Mouse (Mus musculus) stomach, embryonic 14.5 days (tissue): ENCODE measurements around the gene R3hcc1l. TPM values are rescaled to one million over a fixed set of nuclear protein-coding genes. Genes with fewer than 3 reads are reported as not detected.

Experiments
- ATAC-seq: fragments of 200-750 bp; cut with Nextera tagmentation; 2 replicates; pipeline ENCODE4 v1.8.0; 2017; ENCODE audit warnings: low read depth, moderate TSS enrichment; ENCODE audit not compliant: insufficient number of reproducible peaks, insufficient read depth, low FRiP score
- H3K27ac ChIP-seq: fragments of 300-500 bp; sonication (generic); 2 replicates; pipeline ENCODE4 v1.5.1; 2014; ENCODE audit warnings: mild to moderate bottlenecking, low read length, moderate library complexity, mixed read lengths
- H3K27me3 ChIP-seq: fragments of 300-500 bp; sonication (generic); 2 replicates; pipeline ENCODE4 v1.6.1; 2014; ENCODE audit warnings: low read length, control low read depth, mixed read lengths; ENCODE audit not compliant: control insufficient read depth, insufficient read depth
- H3K36me3 ChIP-seq: fragments of 300-500 bp; sonication (generic); 2 replicates; pipeline ENCODE4 v1.6.1; 2014; ENCODE audit warnings: mild to moderate bottlenecking, control low read depth, low read length, moderate library complexity, mixed read lengths; ENCODE audit not compliant: control insufficient read depth, insufficient read depth
- H3K4me1 ChIP-seq: fragments of 300-500 bp; sonication (generic); 2 replicates; pipeline ENCODE4 v1.6.1; 2014; ENCODE audit warnings: low read length, control low read depth, mixed read lengths; ENCODE audit not compliant: control insufficient read depth, insufficient read depth
- H3K4me2 ChIP-seq: fragments of 300-500 bp; sonication (generic); replicated peaks from 2 replicates; pipeline ENCODE4 v1.6.1; 2014; ENCODE audit warnings: low read depth, low read length, control low read depth
- H3K4me3 ChIP-seq: fragments of 300-500 bp; sonication (generic); 2 replicates; pipeline ENCODE4 v1.5.1; 2014; ENCODE audit warnings: low read depth, low read length, control low read depth
- H3K9ac ChIP-seq: fragments of 300-500 bp; sonication (generic); replicated peaks from 2 replicates; pipeline ENCODE4 v1.6.1; 2014; ENCODE audit warnings: low read depth, mild to moderate bottlenecking, control low read depth, low read length, moderate library complexity, mixed read lengths
- H3K9me3 ChIP-seq: fragments of 300-500 bp; sonication (generic); 2 replicates; pipeline ENCODE4 v1.6.1; 2016; ENCODE audit warnings: low read depth, low read length, control low read depth; ENCODE audit not compliant: control insufficient read depth
- WGBS: fragments of 180-500 bp; shearing (Covaris S2); extraction: QIAGEN DNeasy Blood & Tissue Kit; methylation state at CpG from one replicate; pipeline ENCODE4 v1.1.7; 2014; 5-methylcytosine and 5-hydroxymethylcytosine counted together
- polyA plus RNA-seq: library from polyadenylated mRNA; unstranded; fragments of >200 nt; fragmentation: Nextera tagmentation; extraction: Ambion mirVana; gene quantifications from 2 replicates; pipeline ENCODE4 v1.2.1, GENCODE M21; 2014

R3hcc1l gene
- polyA plus RNA-seq, 1 experiment from 2014 or later, result 28.0 TPM

DNA sequence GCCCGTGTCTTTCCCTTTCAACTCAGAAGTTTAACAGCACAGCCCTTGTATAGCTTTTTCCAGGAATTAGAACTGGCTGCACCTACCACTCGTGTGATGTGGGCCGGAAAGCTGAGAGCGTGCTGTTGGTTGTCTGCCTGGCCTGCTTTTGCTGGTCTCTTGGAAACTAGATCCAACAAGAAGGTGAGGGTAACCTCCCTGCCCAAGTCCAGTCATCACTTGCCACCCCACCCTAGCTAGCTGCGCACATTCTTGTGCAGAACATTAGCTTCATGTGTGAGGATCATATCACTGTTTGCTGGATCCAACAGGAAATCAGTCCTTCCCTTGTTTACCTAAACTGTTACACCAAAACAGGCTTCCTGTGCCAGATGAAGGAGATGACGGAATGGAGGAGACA, 74.9 kb downstream of the R3hcc1l start:
- ATAC-seq, result no peak
- Histone ChIP-seq H3K36me3 (peaks cover 13% of the 10 kb centered on the region; the same call in 1 of the 2 replicates), H3K27me3 (no peaks in the 10 kb centered on the region), H3K9ac (no peak overlapping the region), H3K4me1 (no peaks in the 10 kb centered on the region), H3K27ac (no peak overlapping the region), H3K4me3 (no peak overlapping the region), H3K4me2 (no peak overlapping the region), H3K9me3 (no peaks in the 10 kb centered on the region)
- 86% methylated on average over 6 of the region's 6 CpGs for WGBS

DNA sequence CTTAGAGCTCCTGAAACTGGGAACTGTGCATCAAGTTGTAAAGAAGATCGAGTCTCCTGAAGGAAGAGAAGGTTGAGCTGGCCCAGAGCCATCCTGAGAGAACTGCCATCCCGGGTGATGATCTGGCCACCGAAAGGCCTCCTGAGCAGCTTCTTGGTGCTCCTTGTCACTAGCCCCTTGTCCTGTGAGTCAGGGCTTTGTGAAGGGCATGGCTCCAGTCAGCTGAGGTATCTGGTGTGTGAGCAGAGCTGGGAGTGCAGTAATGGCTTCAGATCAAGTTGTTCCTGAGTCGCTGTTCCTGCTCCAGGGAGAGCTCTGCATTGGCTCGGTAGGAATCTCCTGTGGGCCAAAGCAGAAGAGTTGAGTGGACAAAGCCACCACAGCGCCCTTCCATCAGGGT, 76.5 kb downstream of the R3hcc1l start:
- Histone ChIP-seq H3K9me3 (no peaks in the 10 kb centered on the region), H3K4me1 (no peaks in the 10 kb centered on the region), H3K36me3 (peaks cover 13% of the 10 kb centered on the region; the same call in 1 of the 2 replicates), H3K4me2 (no peak overlapping the region), H3K27ac (no peak overlapping the region), H3K27me3 (no peaks in the 10 kb centered on the region), H3K9ac (no peak overlapping the region), H3K4me3 (no peak overlapping the region)
- ATAC-seq, result no peak
- WGBS, result 92% methylated on average over 6 of the region's 6 CpGs

DNA sequence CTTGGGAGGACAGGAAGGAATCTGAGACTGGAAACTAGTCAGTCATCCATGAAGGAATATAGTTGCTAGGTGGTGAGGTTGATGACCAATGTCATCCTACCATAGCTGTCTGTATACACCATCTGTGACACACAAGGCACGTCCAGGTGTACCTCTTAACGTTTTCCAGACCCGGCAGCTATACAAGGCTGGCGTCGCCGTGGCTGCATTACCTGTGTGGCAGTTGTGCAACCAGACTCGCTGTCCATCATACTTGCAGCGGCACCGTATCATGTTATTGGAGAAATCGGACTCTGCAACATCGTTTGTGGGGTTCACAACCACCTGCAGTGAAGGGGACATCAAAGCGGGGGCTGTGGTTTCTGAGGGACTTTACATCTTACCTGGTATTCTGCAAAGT, 78.7 kb downstream of the R3hcc1l start:
- Histone ChIP-seq H3K36me3 (peaks cover 3% of the 10 kb centered on the region; the same call in 1 of the 2 replicates), H3K9me3 (no peaks in the 10 kb centered on the region), H3K4me3 (no peak overlapping the region), H3K27me3 (no peaks in the 10 kb centered on the region), H3K27ac (no peak overlapping the region), H3K9ac (no peak overlapping the region), H3K4me1 (no peaks in the 10 kb centered on the region), H3K4me2 (no peak overlapping the region)
- WGBS, result 95% methylated on average over 12 of the region's 12 CpGs
- ATAC-seq, result no peak

DNA sequence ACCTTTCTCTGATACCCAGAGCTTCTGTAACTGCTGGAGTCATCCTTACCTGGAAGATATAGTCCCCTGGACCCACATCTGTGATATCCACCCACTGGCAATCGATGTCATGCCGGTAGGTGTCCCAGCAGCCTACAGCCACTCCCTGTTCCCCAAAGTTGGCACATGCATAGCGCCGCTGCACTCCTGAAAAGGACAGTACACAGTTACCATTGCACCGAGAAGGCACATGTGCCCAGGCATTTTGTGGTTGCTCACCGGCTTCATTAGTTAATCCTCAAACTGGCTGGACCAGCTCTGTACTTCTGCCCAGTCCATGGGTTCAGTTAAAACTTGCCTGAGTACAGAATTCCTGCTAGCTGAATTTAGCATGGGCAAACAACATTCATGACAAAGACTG, 79.3 kb downstream of the R3hcc1l start:
- Histone ChIP-seq H3K4me2 (no peak overlapping the region), H3K4me3 (no peak overlapping the region), H3K36me3 (peaks cover 3% of the 10 kb centered on the region; the same call in 1 of the 2 replicates), H3K27ac (0 out of 2 replicates have a peak overlapping the region, but pooled peaks have one; percentile 2), H3K9me3 (no peaks in the 10 kb centered on the region), H3K9ac (no peak overlapping the region), H3K27me3 (no peaks in the 10 kb centered on the region), H3K4me1 (no peaks in the 10 kb centered on the region)
- no peak for ATAC-seq
- 92% methylated on average over 6 of the region's 6 CpGs for WGBS

- Histone ChIP-seq H3K4me3 (no peak overlapping the region), H3K27me3 (no peaks in the 10 kb centered on the region), H3K27ac (no peak overlapping the region)
Measured at GRCm38 (mm10) chr19:42599891-42600290, 81.3 kb downstream of the R3hcc1l start.

DNA sequence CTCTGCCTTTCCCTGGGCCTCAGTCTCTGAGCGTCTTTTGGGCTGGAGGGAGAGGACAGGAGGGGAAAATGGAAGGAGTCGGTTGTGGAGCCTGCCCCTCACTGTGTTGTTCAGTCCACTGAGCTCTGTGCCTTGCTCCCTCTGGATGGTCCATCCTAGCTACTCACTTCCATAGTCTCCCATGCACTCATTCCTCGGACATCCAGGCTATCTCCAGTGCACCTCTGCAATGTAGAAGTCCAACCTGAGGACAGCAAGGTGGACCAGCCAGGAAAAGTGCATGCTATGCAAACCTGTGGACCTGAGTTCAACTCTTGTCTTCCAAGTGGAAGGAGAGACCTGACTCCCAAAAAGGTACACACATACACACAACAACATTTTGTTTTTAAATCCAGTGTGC, 82.0 kb downstream of the R3hcc1l start:
- Histone ChIP-seq H3K36me3 (no peaks in the 10 kb centered on the region; the same call in 1 of the 2 replicates), H3K4me2 (no peak overlapping the region), H3K4me1 (no peaks in the 10 kb centered on the region), H3K27me3 (no peaks in the 10 kb centered on the region), H3K9me3 (no peaks in the 10 kb centered on the region), H3K9ac (no peak overlapping the region), H3K27ac (no peak overlapping the region), H3K4me3 (no peak overlapping the region)
- ATAC-seq, result no peak
- WGBS, result 61% methylated on average over 3 of the region's 3 CpGs

More at GRCm38 (mm10) chr19:42599891-42600290, 81.3 kb downstream of the R3hcc1l start:
- Histone ChIP-seq H3K9ac (no peak overlapping the region), H3K4me1 (no peaks in the 10 kb centered on the region), H3K9me3 (no peaks in the 10 kb centered on the region), H3K36me3 (peaks cover 3% of the 10 kb centered on the region; the same call in 1 of the 2 replicates), H3K4me2 (no peak overlapping the region)
- 81% methylated on average over 17 of the region's 17 CpGs for WGBS
- no peak for ATAC-seq

- 90% methylated on average over 2 of the region's 2 CpGs for WGBS
Measured at GRCm38 (mm10) chr19:42601445-42601844, 82.9 kb downstream of the R3hcc1l start.

DNA sequence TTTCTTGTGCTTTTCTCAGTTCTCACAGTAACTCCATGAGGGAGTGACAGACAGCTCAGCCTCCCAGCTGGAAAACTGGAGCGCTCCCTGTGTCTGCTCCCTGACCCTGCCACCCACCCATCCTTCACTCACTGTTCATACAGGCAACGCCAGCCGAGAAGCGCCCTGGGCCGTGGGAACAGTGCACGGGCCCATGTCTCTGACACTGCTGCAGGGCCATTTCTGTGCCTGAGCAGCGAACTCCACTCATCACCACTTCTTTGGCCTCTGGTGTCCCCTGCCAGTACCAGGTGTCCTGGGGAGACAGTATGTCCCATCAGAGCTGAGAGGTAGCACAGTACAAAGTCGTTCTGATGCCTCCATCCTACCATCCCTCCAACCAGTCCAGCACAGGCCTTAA, 83.5 kb downstream of the R3hcc1l start:
- Histone ChIP-seq H3K27me3 (no peaks in the 10 kb centered on the region), H3K4me3 (no peak overlapping the region)
- WGBS, result 69% methylated on average over 8 of the region's 8 CpGs

More at GRCm38 (mm10) chr19:42601445-42601844, 82.9 kb downstream of the R3hcc1l start:
- no peak overlapping the region for H3K27ac ChIP-seq
- H3K27me3 ChIP-seq, result no peaks in the 10 kb centered on the region
- no peak overlapping the region for H3K4me3 ChIP-seq
- H3K9ac ChIP-seq, result no peak overlapping the region
- no peaks in the 10 kb centered on the region for H3K4me1 ChIP-seq
- H3K36me3 ChIP-seq, result no peaks in the 10 kb centered on the region; the same call in 1 of the 2 replicates
- no peak overlapping the region for H3K4me2 ChIP-seq
- ATAC-seq, result no peak
- H3K9me3 ChIP-seq, result no peaks in the 10 kb centered on the region

DNA sequence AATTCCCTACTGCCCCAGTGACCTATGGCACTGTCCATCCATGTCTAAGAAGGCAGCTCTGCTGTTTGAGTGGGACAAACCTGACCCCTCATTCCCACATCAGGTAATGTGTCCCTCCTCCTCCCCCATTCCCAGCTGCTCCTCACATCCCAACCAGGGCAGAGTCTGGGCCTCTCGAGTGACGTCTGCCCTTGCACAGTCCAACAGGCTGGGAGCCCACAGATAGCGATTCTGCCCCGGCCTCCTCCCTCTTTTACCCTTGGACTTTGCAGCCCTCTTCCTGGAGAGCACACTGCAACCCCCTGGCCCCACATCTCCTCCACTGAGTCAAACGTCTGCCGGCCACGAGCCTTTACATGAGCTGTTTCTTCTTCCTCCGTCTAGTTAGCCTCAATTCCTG, 84.0 kb downstream of the R3hcc1l start:
- Histone ChIP-seq H3K4me2 (no peak overlapping the region), H3K27ac (no peak overlapping the region), H3K4me3 (no peak overlapping the region), H3K9ac (no peak overlapping the region), H3K36me3 (no peaks in the 10 kb centered on the region; the same call in 1 of the 2 replicates), H3K4me1 (no peaks in the 10 kb centered on the region), H3K27me3 (no peaks in the 10 kb centered on the region), H3K9me3 (no peaks in the 10 kb centered on the region)
- no peak for ATAC-seq
- WGBS, result 73% methylated on average over 8 of the region's 8 CpGs

More for the DNA sequence above, 83.5 kb downstream of the R3hcc1l start:
- ATAC-seq, result no peak
- no peak overlapping the region for H3K27ac ChIP-seq
- H3K9ac ChIP-seq, result no peak overlapping the region
- H3K36me3 ChIP-seq, result no peaks in the 10 kb centered on the region; the same call in 1 of the 2 replicates
- no peaks in the 10 kb centered on the region for H3K4me1 ChIP-seq
- H3K4me2 ChIP-seq, result no peak overlapping the region
- no peaks in the 10 kb centered on the region for H3K9me3 ChIP-seq
